In the genomic region with DNA sequence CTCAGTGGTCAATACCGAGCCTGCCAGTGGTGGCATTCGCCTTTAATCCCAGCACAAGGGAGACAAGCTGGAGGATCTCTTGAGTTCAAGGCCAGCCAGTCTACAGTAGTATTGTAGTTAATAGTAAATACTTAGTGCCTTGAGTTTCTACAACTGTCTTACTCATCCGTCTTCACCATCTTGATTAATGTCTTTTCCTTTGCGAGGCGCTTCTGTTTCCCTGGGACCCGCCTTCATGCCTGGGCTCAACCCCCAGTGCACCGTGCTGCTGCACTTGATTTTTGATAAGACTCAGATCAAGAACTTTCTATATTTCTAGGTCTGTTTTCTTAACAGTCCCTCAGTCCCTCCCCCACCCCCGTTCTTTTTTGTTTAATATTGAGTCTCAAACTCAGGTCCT, we compare ENCODE assay signal across 8 mouse cellular contexts. TPM values are rescaled to one million over a fixed set of nuclear protein-coding genes. Genes with fewer than 3 reads are reported as not detected.
A peak's percentile ranks its signal among the peaks of the same experiment; 100 is the strongest.
DNase-seq lines count a peak whose midpoint lies in the region; ATAC-seq and TF ChIP-seq lines count a peak whose summit lies in the region.

No protein-coding gene starts in this region.

- WGBS in heart, embryonic 12.5 days = 38% methylated on average over 8 of the region's 8 CpGs
- WGBS in forebrain, embryonic 16.5 days = 40% methylated on average over 8 of the region's 8 CpGs

- peaks cover 1% of the 10 kb centered on the region; the same call in 1 of the 2 replicates for H3K27me3 ChIP-seq in heart, embryonic 12.5 days (replicated peaks)
- H3K27me3 ChIP-seq in G1E (ENCODE audit: insufficient read depth, low read length) = no peaks in the 10 kb centered on the region
- no peaks in the 10 kb centered on the region for H3K27me3 ChIP-seq in forebrain, embryonic 16.5 days (replicated peaks; ENCODE audit: control insufficient read depth, insufficient read depth, low read length)

- H3K27ac ChIP-seq in heart, embryonic 12.5 days (ENCODE audit: poor library complexity, severe bottlenecking) = no peak overlapping the region
- no peak overlapping the region for H3K27ac ChIP-seq in forebrain, embryonic 16.5 days (ENCODE audit: low read length)

- intact Hi-C loops in left cerebral cortex, postnatal 36 days (cut with DNase I) = loop anchor here (10.0 kb wide), 1 partner anchor 90 kb away; no protein-coding TSS in a partner anchor
- intact Hi-C loops in gastrocnemius, postnatal 14 days (cut with DNase I; ENCODE audit: low total_unique reads) = no loop called here

- no peaks in the 10 kb centered on the region for H3K9me3 ChIP-seq in heart, embryonic 12.5 days (replicated peaks)
- no peaks in the 10 kb centered on the region for H3K9me3 ChIP-seq in G1E (replicated peaks)
- no peaks in the 10 kb centered on the region for H3K9me3 ChIP-seq in forebrain, embryonic 16.5 days (ENCODE audit: control insufficient read depth, low read length)

- peaks cover 6% of the 10 kb centered on the region; the same call in 1 of the 2 replicates for H3K4me1 ChIP-seq in heart, embryonic 12.5 days (replicated peaks)
- peaks cover 32% of the 10 kb centered on the region for H3K4me1 ChIP-seq in G1E (ENCODE audit: insufficient read depth, low read depth, low read length)
- H3K4me1 ChIP-seq in forebrain, embryonic 16.5 days (replicated peaks; ENCODE audit: control insufficient read depth, insufficient read depth, low read length) = peaks cover 21% of the 10 kb centered on the region

- DNase-seq in heart, adult 18-20 months = no peak
- peak; percentile 5 for DNase-seq in G1E (ENCODE audit: low spot score)
- no peak for DNase-seq in left cerebral cortex, postnatal 36 days (ENCODE audit: low spot score in 2 of 2)
- no peak for DNase-seq in cerebellum, adult 11-12 months
- no peak for DNase-seq in gastrocnemius, postnatal 14 days

- ATAC-seq in heart, embryonic 12.5 days (ENCODE audit: insufficient number of reproducible peaks, low FRiP score) = no peak
- ATAC-seq in G1E (ENCODE audit: extremely low read depth, insufficient number of reproducible peaks, low FRiP score, poor library complexity, severe bottlenecking) = no peak
- no peak for ATAC-seq in forebrain, embryonic 16.5 days
- ATAC-seq in megakaryocyte-erythroid progenitor cell, adult 5-6 weeks (replicated peaks; ENCODE audit: low FRiP score, low TSS enrichment, poor library complexity, severe bottlenecking) = peak; percentile 40

- no peak for TF ChIP-seq CTCF in G1E (IDR thresholded peaks at IDR 0.05; ENCODE audit: low read depth, low read length)

- peak overlapping the region; percentile 93 for H3K4me2 ChIP-seq in heart, embryonic 12.5 days
- peak overlapping the region; percentile 98 for H3K4me2 ChIP-seq in forebrain, embryonic 16.5 days (ENCODE audit: low read length)

- H3K4me3 ChIP-seq in heart, embryonic 12.5 days = peak overlapping the region; percentile 69
- H3K4me3 ChIP-seq in G1E (ENCODE audit: low read depth, low read length) = peak overlapping the region; percentile 99; the same call in 1 of the 2 replicates
- H3K4me3 ChIP-seq in forebrain, embryonic 16.5 days (replicated peaks; ENCODE audit: low read length) = peak overlapping the region; percentile 90

- H3K36me3 ChIP-seq in heart, embryonic 12.5 days = peaks cover 8% of the 10 kb centered on the region; the same call in 1 of the 2 replicates
- H3K36me3 ChIP-seq in G1E (replicated peaks) = peaks cover 19% of the 10 kb centered on the region
- H3K36me3 ChIP-seq in forebrain, embryonic 16.5 days (ENCODE audit: control insufficient read depth, insufficient read depth) = peaks cover 5% of the 10 kb centered on the region; the same call in 1 of the 2 replicates

- H3K9ac ChIP-seq in heart, embryonic 12.5 days = no peak overlapping the region
- no peak overlapping the region for H3K9ac ChIP-seq in forebrain, embryonic 16.5 days (replicated peaks; ENCODE audit: low read depth, low read length)

RNA-seq across cellular contexts. Expression of gene Mpc1, which starts 2.4 kb away (rescaled TPM):
- polyA plus RNA-seq in heart, embryonic 12.5 days (2016; fragmentation: Nextera tagmentation; extraction: Ambion mirVana) = 164 and 166 TPM in 2 replicates
- total RNA-seq in heart, adult 18-20 months (2021) = 100 to 1,000 TPM; 873 to 884 TPM
- total RNA-seq in G1E (2014; fragmentation: Nextera tagmentation) = 48.2 and 59.4 TPM in 2 replicates
- 89.6 and 109 TPM in 2 replicates for total RNA-seq in G1E (2017)
- polyA plus RNA-seq in G1E (2012) = 14.7 and 17.5 TPM in 2 replicates
- 343 and 355 TPM in 2 replicates for polyA plus RNA-seq in forebrain, embryonic 16.5 days (2015; fragmentation: Nextera tagmentation; extraction: Ambion mirVana)
- 123 and 153 TPM in 2 replicates for total RNA-seq in megakaryocyte-erythroid progenitor cell, adult 5-6 weeks (2014; fragmentation: Nextera tagmentation)
- 119 and 137 TPM in 2 replicates for total RNA-seq in megakaryocyte-erythroid progenitor cell, adult 5-6 weeks (2017)
- total RNA-seq in left cerebral cortex, postnatal 36 days (2021) = 100 to 1,000 TPM; 166 to 173 TPM
- total RNA-seq in gastrocnemius, postnatal 14 days (2021) = 100 to 1,000 TPM; 266 to 303 TPM

RNA-seq across cellular contexts. Expression of gene Sft2d1, which starts 25.8 kb away (rescaled TPM):
- polyA plus RNA-seq in heart, embryonic 12.5 days (2016; fragmentation: Nextera tagmentation; extraction: Ambion mirVana) = 69.6 and 73.6 TPM in 2 replicates
- total RNA-seq in heart, adult 18-20 months (2021) = 10 to 100 TPM; 16.4 to 17.8 TPM
- total RNA-seq in G1E (2014; fragmentation: Nextera tagmentation) (23.0 and 23.7 TPM in 2 replicates), G1E (2017) (29.1 and 33.8 TPM in 2 replicates)
- 62.6 and 64.1 TPM in 2 replicates for polyA plus RNA-seq in G1E (2012)
- 141 and 165 TPM in 2 replicates for polyA plus RNA-seq in forebrain, embryonic 16.5 days (2015; fragmentation: Nextera tagmentation; extraction: Ambion mirVana)
- 63.1 and 137 TPM in 2 replicates for total RNA-seq in megakaryocyte-erythroid progenitor cell, adult 5-6 weeks (2014; fragmentation: Nextera tagmentation)
- total RNA-seq in megakaryocyte-erythroid progenitor cell, adult 5-6 weeks (2017) = 24.3 and 29.9 TPM in 2 replicates
- total RNA-seq in left cerebral cortex, postnatal 36 days (2021) = 10 to 100 TPM; 48.0 to 71.2 TPM
- total RNA-seq in gastrocnemius, postnatal 14 days (2021) = 10 to 100 TPM; 13.3 to 14.8 TPM

RNA-seq across cellular contexts. Expression of gene Ccr6, which starts 49.2 kb away (rescaled TPM):
- not detected in 2 replicates for polyA plus RNA-seq in heart, embryonic 12.5 days (2016; fragmentation: Nextera tagmentation; extraction: Ambion mirVana)
- total RNA-seq in heart, adult 18-20 months (2021) = 1 to 10 TPM in 1 of 2 experiments, not detected in 1; 1.3 TPM
- total RNA-seq in G1E (2014; fragmentation: Nextera tagmentation) (not detected in 2 replicates), G1E (2017) (not detected in 2 replicates)
- not detected in 2 replicates for polyA plus RNA-seq in G1E (2012)
- not detected in 2 replicates for polyA plus RNA-seq in forebrain, embryonic 16.5 days (2015; fragmentation: Nextera tagmentation; extraction: Ambion mirVana)
- not detected in 2 replicates for total RNA-seq in megakaryocyte-erythroid progenitor cell, adult 5-6 weeks (2014; fragmentation: Nextera tagmentation)
- total RNA-seq in megakaryocyte-erythroid progenitor cell, adult 5-6 weeks (2017) = not detected in 2 replicates
- total RNA-seq in left cerebral cortex, postnatal 36 days (2021) = under 1 TPM in 1 of 2 experiments, not detected in 1; 0.57 TPM
- total RNA-seq in gastrocnemius, postnatal 14 days (2021) = not detected

RNA-seq across cellular contexts. Expression of gene Prr18, which starts 52.2 kb away (rescaled TPM):
- polyA plus RNA-seq in heart, embryonic 12.5 days (2016; fragmentation: Nextera tagmentation; extraction: Ambion mirVana) = 0.10 and 0.14 TPM in 2 replicates
- under 1 TPM; 0.25 to 0.26 TPM for total RNA-seq in heart, adult 18-20 months (2021)
- total RNA-seq in G1E (2014; fragmentation: Nextera tagmentation) (0.68 TPM in 1 of 2 replicates, not detected in the other), G1E (2017) (0.06 and 0.27 TPM in 2 replicates)
- 0.27 and 0.29 TPM in 2 replicates for polyA plus RNA-seq in G1E (2012)
- polyA plus RNA-seq in forebrain, embryonic 16.5 days (2015; fragmentation: Nextera tagmentation; extraction: Ambion mirVana) = 10.5 and 12.2 TPM in 2 replicates
- 0.15 TPM in 1 of 2 replicates, not detected in the other for total RNA-seq in megakaryocyte-erythroid progenitor cell, adult 5-6 weeks (2014; fragmentation: Nextera tagmentation)
- not detected in 2 replicates for total RNA-seq in megakaryocyte-erythroid progenitor cell, adult 5-6 weeks (2017)
- 10 to 100 TPM; 14.4 to 23.3 TPM for total RNA-seq in left cerebral cortex, postnatal 36 days (2021)
- under 1 TPM; 0.14 to 0.18 TPM for total RNA-seq in gastrocnemius, postnatal 14 days (2021)
